ENCODE assay signal across 8 mouse cellular contexts in genomic region chr13:94143063-94143652, GRCm38 (mm10).
DNase-seq lines count a peak whose midpoint lies in the region; ATAC-seq and TF ChIP-seq lines count a peak whose summit lies in the region.

No protein-coding gene starts in this region.

- peak; percentile 37; the same call in 1 of the 2 replicates for TF ChIP-seq CTCF in bone marrow, adult 2 months (IDR thresholded peaks at IDR 0.05; ENCODE audit: control insufficient read depth, insufficient read depth, low read length)

- 0 out of 2 replicates have a peak, but pooled peaks cover 2% of the 10 kb centered on the region for H3K36me3 ChIP-seq in kidney, embryonic 14.5 days (ENCODE audit: control insufficient read depth, insufficient read depth, low read length)
- H3K36me3 ChIP-seq in forebrain, embryonic 11.5 days (ENCODE audit: control insufficient read depth, insufficient read depth, low read length): no peaks in the 10 kb centered on the region
- H3K36me3 ChIP-seq in hindbrain, embryonic 16.5 days (ENCODE audit: control insufficient read depth, insufficient read depth, low read length): no peaks in the 10 kb centered on the region

- peak overlapping the region; percentile 72 for H3K27ac ChIP-seq in kidney, embryonic 14.5 days (ENCODE audit: low read depth, low read length)
- H3K27ac ChIP-seq in bone marrow, adult 2 months (ENCODE audit: control insufficient read depth, insufficient read depth, low read depth, low read length, poor library complexity): no peak overlapping the region
- H3K27ac ChIP-seq in forebrain, embryonic 11.5 days (ENCODE audit: low read depth, low read length): no peak overlapping the region
- no peak overlapping the region for H3K27ac ChIP-seq in hindbrain, embryonic 16.5 days (ENCODE audit: low read depth, low read length)

- DNase-seq in kidney, adult 18-20 months: no peak
- DNase-seq in forebrain, embryonic 11.5 days (ENCODE audit: low spot score): no peak
- DNase-seq in lung, postnatal 36 days: peak; percentile 29
- DNase-seq in yolk sac, embryonic 10.5 days (ENCODE audit: low spot score): peak; percentile 44
- DNase-seq in spleen, adult 12 weeks (ENCODE audit: low spot score): no peak

- H3K27me3 ChIP-seq in kidney, embryonic 14.5 days (ENCODE audit: control insufficient read depth, insufficient read depth, low read length): no peaks in the 10 kb centered on the region
- no peaks in the 10 kb centered on the region for H3K27me3 ChIP-seq in forebrain, embryonic 11.5 days (ENCODE audit: control insufficient read depth, insufficient read depth, low read length)
- no peaks in the 10 kb centered on the region for H3K27me3 ChIP-seq in hindbrain, embryonic 16.5 days (replicated peaks; ENCODE audit: control insufficient read depth, insufficient read depth, low read length)

- H3K9me3 ChIP-seq in kidney, embryonic 14.5 days (ENCODE audit: control insufficient read depth, low read length): no peaks in the 10 kb centered on the region
- H3K9me3 ChIP-seq in forebrain, embryonic 11.5 days (ENCODE audit: control insufficient read depth, low read length): no peaks in the 10 kb centered on the region
- H3K9me3 ChIP-seq in hindbrain, embryonic 16.5 days (ENCODE audit: control insufficient read depth, low read length): no peaks in the 10 kb centered on the region

- no peak overlapping the region for H3K4me3 ChIP-seq in kidney, embryonic 14.5 days (ENCODE audit: low read length)
- no peak overlapping the region for H3K4me3 ChIP-seq in bone marrow, adult 2 months (replicated peaks; ENCODE audit: control insufficient read depth, low read depth, low read length)
- H3K4me3 ChIP-seq in forebrain, embryonic 11.5 days (ENCODE audit: low read depth, low read length): no peak overlapping the region
- no peak overlapping the region for H3K4me3 ChIP-seq in hindbrain, embryonic 16.5 days (ENCODE audit: low read length)

- peak; percentile 75 for ATAC-seq in kidney, embryonic 14.5 days (ENCODE audit: low FRiP score, low TSS enrichment)
- ATAC-seq in forebrain, embryonic 11.5 days (replicated peaks; ENCODE audit: low FRiP score): 0 out of 2 replicates have a peak, but pooled peaks have one; percentile 30
- ATAC-seq in hindbrain, embryonic 16.5 days: peak; percentile 72

- H3K4me1 ChIP-seq in kidney, embryonic 14.5 days (ENCODE audit: control insufficient read depth, insufficient read depth, low read length): peaks cover 68% of the 10 kb centered on the region
- H3K4me1 ChIP-seq in bone marrow, adult 2 months (ENCODE audit: control insufficient read depth, insufficient read depth, low read length): no peaks in the 10 kb centered on the region
- no peaks in the 10 kb centered on the region; the same call in 1 of the 2 replicates for H3K4me1 ChIP-seq in forebrain, embryonic 11.5 days (replicated peaks; ENCODE audit: control insufficient read depth, insufficient read depth, low read length)
- H3K4me1 ChIP-seq in hindbrain, embryonic 16.5 days (ENCODE audit: control insufficient read depth, insufficient read depth, low read depth, low read length): peaks cover 16% of the 10 kb centered on the region

- H3K9ac ChIP-seq in kidney, embryonic 14.5 days (ENCODE audit: low read depth, low read length): no peak overlapping the region
- H3K9ac ChIP-seq in forebrain, embryonic 11.5 days (ENCODE audit: low read length): no peak overlapping the region
- no peak overlapping the region; the same call in 1 of the 2 replicates for H3K9ac ChIP-seq in hindbrain, embryonic 16.5 days (ENCODE audit: low read depth, low read length)

- peak overlapping the region; percentile 21 for H3K4me2 ChIP-seq in kidney, embryonic 14.5 days (replicated peaks; ENCODE audit: low read depth, low read length)
- no peak overlapping the region for H3K4me2 ChIP-seq in forebrain, embryonic 11.5 days (ENCODE audit: low read depth, low read length, severe bottlenecking)
- no peak overlapping the region; the same call in 1 of the 2 replicates for H3K4me2 ChIP-seq in hindbrain, embryonic 16.5 days (ENCODE audit: low read length)

- TF ChIP-seq POLR2A in bone marrow, adult 2 months (IDR thresholded peaks at IDR 0.05; ENCODE audit: borderline replicate concordance, control insufficient read depth, low read depth, low read length): no peak

- WGBS in kidney, embryonic 14.5 days: 7% methylated on average over 12 of the region's 12 CpGs
- WGBS in bone marrow, adult 2 months: 36% methylated on average over 12 of the region's 12 CpGs
- 21% methylated on average over 12 of the region's 12 CpGs for WGBS in forebrain, embryonic 11.5 days
- WGBS in hindbrain, embryonic 16.5 days: 10% methylated on average over 12 of the region's 12 CpGs

Comparison
In these comparisons a context has a peak if more than half of its experiments do, and no peak if none do; other contexts are left out.
1. DNase-seq: peak in lung, postnatal 36 days (single experiment) and yolk sac, embryonic 10.5 days (single experiment); none in kidney, adult 18-20 months (single experiment), forebrain, embryonic 11.5 days (single experiment) and spleen, adult 12 weeks (single experiment).
2. Peak in every context shown above with its lines, with median percentiles within 50 percentile points of each other: ATAC-seq.